Mouse (Mus musculus) ovary, postnatal 36 days (tissue): ENCODE results near the gene Morn2.

Experiments used
- DNase-seq: peaks from one replicate; pipeline ENCODE4 v3.0.0; 2022; ENCODE audit warnings: low spot score, mixed read lengths

Morn2 gene

GRCm38 (mm10) chr17:80323658-80324057 is 33.7 kb downstream of the Morn2 start:
- DNase-seq = no peak

DNA sequence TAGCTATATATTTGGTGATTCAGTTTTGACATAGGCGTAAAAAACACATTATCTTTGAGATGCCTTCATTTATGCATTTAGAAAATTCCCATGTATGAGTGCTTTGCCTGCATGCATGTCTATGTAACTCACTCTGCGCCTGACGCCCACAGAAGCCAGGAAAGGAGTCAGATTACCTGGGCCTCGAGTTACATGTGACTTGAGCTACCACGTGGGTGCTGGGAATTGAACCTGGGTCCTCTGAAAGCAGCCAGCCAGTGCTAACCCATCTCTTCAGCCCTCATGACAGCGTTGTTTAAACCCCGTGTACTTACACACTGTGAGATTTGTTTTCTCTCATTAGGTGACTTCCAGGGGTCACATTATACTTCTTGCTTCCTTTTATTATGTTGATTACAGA is 34.5 kb downstream of the Morn2 start:
- no peak for DNase-seq

GRCm38 (mm10) chr17:80325456-80325855 is 35.5 kb downstream of the Morn2 start:
- no peak for DNase-seq

DNA sequence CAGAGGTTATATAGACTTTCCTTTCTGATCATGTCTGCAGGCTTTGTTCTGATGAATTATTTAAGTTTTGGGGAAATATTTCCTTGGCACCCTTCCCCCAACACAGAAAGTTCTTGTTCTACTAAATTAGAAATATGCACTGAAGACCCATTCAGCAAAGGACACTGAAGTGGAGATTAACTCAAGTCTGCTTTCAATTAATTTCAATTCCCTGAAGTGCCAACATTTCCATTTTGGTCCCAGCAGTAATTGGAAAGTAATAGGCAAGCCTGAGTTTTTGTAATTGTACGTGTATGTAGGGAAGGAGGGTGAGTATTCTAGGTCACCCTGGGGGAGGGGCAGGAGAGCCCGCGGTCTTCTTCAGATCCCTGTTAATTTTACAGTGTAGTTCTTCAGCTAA is 36.4 kb downstream of the Morn2 start:
- DNase-seq = no peak

GRCm38 (mm10) chr17:80332386-80332785 is 42.4 kb downstream of the Morn2 start:
- DNase-seq = peak; percentile 27

GRCm38 (mm10) chr17:80345277-80345676 is 55.3 kb downstream of the Morn2 start:
- no peak for DNase-seq

GRCm38 (mm10) chr17:80346591-80347125 is 56.7 kb downstream of the Morn2 start:
- DNase-seq = no peak
